Mouse (Mus musculus) liver, embryonic 14.5 days (tissue): ENCODE results near the gene Ptprd.

Experiments
- CTCF ChIP-seq: IDR thresholded peaks from 2 replicates; pipeline ENCODE4 v1.5.1; 2016; ENCODE audit warnings: antibody characterized with exemption, low read depth, control low read depth
- EP300 ChIP-seq: IDR thresholded peaks from 2 replicates; pipeline ENCODE4 v1.6.1; 2016; ENCODE audit warnings: antibody characterized with exemption, low read depth

DNA sequence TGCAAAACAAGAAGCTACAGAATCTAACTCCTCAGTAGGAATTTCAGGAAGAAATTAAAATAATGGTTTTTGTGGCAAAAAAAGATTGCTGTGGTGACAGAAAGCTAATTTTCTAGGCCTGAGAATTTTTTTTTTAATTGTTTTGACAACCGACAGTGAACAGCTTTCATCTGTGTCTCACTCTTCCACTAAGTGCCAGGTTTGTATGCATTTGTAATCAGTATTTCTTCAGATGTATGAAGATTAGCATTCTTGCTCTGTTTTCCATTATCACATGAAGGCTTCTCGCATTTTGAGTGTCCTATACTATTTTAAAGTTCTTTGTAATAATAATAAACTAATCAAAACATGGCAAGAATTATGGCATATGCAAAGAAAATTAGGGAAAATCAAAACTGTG is 513.5 kb downstream of the Ptprd start:
- TF ChIP-seq CTCF (no peak), EP300 (no peak)
